Mouse (Mus musculus) heart, postnatal 14 days (tissue): ENCODE measurements at regions not wholly inside any gene's neighbourhood (a gene's known extent, or its start where the extent isn't known, plus 50 kb on each side); places are given as distances from the start of the nearest gene placed in this dataset.

Source experiments
- DNase-seq, 2 experiments: peaks; one replicate each; pipeline ENCODE4 v3.0.0; 2021 to 2022
- intact Hi-C: fragments of 180-260 bp; cut with DNase I; formaldehyde crosslinking; loops from one replicate; pipeline ENCODE4 v1.15.1; 2025

DNA sequence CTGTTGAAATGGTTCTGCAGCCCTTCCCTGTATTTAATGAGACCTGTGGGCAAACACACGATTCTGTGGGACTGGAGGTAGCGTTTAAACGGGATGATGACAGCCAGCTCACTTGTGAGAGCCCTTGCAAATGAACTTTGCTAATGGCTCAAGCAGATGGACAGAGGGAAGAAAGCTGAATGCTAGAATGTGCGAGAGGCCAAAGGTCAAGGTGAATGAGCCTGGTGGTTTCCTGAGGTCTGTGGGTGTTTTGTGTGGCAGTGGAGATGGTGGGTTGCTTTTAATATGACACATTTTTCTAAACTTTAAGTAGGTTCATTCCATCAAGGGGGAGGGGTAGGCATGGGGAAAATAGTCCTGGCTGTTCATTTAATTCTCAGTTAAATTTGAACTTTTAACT is 113.7 kb upstream of the Cep162 start:
- intact Hi-C loops, result no loop called here
- DNase-seq, result no peak

DNA sequence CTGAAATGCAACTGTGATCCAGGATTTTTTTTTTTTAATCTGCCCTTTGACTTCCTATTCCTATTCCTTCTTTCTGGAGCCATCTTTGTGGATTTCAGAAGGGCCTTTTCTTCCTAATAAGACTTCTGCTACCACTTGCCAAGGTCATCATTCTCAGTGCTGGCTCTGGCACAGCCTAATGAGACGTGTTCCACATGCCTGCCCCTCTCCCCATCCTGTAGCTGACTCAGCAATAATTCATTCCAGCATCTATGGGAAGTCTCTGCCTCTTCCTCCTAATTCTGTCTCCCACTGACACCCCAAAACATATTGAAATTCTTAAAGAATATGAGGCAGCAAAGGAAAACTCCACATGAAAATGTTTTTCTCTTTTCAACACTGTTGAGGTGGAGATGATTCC is 91.7 kb upstream of the Cep162 start:
- intact Hi-C loops, result no loop called here
- DNase-seq, result no peak

DNA sequence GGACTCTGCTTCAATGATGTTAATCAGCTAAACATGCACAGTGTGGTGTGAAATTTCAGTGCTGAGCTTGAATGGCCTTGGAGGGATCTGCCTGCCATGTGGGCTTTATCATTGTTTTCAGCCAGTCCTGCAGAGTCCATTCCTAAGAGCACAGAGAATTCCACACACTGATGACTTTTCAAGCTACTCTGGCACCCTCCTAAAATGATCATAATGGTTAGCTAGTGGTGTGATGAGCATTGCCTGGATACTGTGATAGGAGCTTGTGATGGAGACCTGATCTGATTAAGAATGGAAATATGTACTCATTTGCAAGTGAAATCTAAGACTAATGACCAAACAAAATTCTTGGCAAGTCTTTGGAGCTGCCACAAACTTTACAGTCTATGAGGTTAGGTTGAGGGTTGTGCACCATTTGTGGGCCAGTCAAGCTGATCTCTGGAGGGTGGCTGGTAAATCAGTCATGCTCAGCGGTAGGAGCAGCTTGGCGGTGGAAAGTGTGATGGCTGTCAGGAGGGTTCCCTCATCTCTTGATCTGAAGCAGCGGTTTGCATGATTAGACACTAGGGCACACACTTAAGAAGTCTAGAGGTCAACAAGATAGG is 91.0 kb upstream of the Cep162 start:
- DNase-seq, result no peak
- intact Hi-C loops, result no loop called here

DNA sequence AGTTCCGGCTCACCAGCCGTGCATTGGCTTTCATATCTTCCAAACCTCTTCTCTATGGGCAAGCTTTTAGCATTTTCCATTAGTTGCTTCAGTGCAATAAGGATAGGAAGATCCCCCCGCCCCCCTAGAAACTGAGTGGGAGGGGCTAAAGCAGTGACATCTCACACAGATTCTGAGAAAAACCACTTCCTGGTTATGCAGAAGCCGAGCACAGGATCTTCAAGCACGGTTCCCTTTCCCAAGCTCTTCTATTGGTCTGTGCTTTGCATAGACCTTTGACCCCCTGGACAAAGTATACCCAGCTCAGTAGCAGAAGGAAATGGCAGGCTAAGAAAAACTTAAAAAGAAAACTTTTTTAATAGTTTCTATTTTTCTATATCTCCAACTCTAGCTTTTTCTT is 86.1 kb upstream of the Cep162 start:
- no peak for DNase-seq
- intact Hi-C loops, result no loop called here

- intact Hi-C loops, result no loop called here
- no peak for DNase-seq
Measured at GRCm38 (mm10) chr9:87326374-87327295, 71.3 kb upstream of the Cep162 start.

GRCm38 (mm10) chr9:87323690-87324089 is 68.4 kb upstream of the Cep162 start:
- intact Hi-C loops, result no loop called here
- no peak for DNase-seq

GRCm38 (mm10) chr9:87320758-87321157 is 65.4 kb upstream of the Cep162 start:
- no peak for DNase-seq
- intact Hi-C loops, result no loop called here

GRCm38 (mm10) chr9:87318767-87319166 is 63.4 kb upstream of the Cep162 start:
- intact Hi-C loops, result no loop called here
- no peak for DNase-seq

- intact Hi-C loops, result no loop called here
- no peak for DNase-seq
Measured at GRCm38 (mm10) chr9:87310150-87310549, 54.8 kb upstream of the Cep162 start.
